Mouse (Mus musculus): ENCODE data around the gene Zfp423. TPM values are rescaled to one million over a fixed set of nuclear protein-coding genes. Genes with fewer than 3 reads are reported as not detected.

Gene Zfp423
- polyA plus RNA-seq, 2 experiments from 2014 or later, result not detected

Other genes starting within 250 kb of the Zfp423 start
- gene Cnep1r1, start 159.2 kb upstream of the Zfp423 start, polyA plus RNA-seq (2017; shearing (Covaris generic)), result 10 to 100 TPM; 17.9 to 25.0 TPM
- gene Heatr3, start 178.3 kb upstream of the Zfp423 start, polyA plus RNA-seq (2017; shearing (Covaris generic)), result 10 to 100 TPM; 17.7 to 19.1 TPM
- 10 to 100 TPM in 1 of 2 experiments, 1 to 10 TPM in 1; 9.5 to 10.6 TPM for gene Tent4b, start 239.6 kb upstream of the Zfp423 start, polyA plus RNA-seq (2017; shearing (Covaris generic))